Mouse (Mus musculus): ENCODE measurements around the gene A730061H03Rik.

Gene A730061H03Rik

DNA sequence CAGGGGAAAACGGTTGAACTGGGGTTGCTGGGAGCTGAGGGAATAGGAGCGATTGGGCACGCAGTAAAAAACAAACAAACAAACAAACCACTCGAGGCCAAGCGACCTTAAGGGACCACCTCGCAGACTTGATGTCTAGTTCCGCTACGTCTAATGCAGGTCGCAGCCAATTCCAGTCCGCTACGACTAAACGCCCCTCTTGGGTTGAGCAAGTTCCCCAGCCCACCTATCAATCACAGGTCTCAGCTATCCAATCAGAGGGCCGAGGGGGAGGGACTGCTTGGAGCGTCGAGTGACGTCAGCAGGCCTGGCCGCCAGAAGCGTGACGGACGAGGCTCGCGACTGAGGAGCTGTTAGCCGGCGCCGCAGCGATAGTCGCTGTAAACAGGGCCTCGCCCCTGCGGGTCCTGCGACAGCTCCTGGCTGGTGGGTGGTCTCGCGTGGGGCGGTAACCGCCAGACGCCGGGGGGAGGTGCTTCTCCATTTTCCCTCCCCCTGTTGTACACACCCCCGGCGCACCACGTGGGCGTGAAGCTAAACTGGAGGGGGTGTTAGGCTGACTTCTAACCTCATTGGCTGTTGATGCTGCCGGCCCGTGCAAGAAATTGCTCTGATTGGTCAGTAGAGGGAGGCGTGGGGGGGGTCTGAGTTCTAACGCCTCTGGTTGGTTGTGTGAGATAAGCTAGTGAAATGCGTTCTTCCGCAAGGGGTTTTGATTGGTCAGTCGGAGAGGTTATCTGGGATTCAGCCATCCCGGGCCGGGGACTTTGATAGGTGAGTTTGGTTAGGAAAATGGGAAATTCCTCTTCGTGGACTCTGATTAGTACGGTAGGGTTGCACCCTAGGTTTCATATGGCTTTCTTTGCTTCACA, at the start of gene A730061H03Rik:
Gene A730061H03Rik, minus strand, starts transcription at position 205 of the 872 bp plus-strand sequence.
- in situ Hi-C loops (cut with MboI; ENCODE audit: low pct_unique_long_range_greater_than_20kb in 1 of 2, low sequenced_read_pairs in 2 of 2, unreplicated experiment in 1 of 2), result no loop called here

DNA sequence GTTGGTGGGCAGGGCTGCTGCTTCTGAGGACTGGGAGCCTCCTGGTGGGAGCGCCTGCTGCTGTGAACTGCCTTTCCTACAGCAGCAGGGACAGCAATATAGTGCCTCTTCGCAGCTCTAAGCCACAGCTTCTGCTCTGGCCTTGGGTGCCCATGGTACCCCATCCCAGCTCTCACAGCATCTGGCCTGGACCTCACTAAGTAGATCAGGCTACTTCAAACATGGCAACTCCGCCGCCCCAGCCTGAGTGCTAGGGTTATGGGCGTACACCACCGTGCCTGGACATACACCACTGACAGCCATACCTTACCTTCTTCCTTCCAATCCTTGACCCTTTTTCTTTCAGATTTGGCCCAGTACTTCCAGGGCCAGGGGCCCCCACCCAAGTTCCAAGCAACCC, 48.1 kb upstream of the A730061H03Rik start:
- in situ Hi-C loops (cut with MboI; ENCODE audit: low pct_unique_long_range_greater_than_20kb in 1 of 2, low sequenced_read_pairs in 2 of 2, unreplicated experiment in 1 of 2), result no loop called here

DNA sequence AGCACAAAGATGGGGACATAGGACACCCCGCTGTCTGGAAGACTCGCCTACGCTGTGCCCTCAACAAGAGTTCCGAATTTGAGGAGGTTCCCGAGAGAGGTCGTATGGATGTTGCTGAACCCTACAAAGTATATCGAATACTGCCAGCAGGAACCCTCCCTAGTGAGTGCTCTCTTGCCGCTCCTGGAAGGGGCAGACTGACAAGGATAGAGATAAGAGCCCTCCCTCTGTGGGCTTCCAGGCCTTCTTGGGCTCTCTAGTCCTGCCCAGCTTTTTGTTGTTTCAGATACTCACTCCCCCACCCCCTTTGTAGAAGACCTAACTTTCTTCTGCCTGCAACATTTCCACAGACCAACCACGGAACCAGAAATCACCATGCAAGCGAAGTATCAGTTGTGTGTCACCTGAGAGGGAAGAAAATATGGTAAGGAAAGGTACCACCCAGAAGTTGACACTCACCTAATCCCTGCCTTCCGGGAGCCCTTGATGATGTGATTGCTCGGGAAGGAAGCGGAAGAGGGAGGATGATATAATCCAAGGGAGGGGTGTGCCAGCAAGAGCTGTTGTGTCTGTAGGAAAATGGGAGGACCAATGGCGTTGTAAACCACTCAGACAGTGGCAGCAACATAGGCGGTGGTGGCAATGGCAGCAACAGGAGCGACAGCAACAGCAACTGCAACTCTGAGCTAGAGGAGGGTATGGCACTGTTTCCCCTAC, 45.7 kb upstream of the A730061H03Rik start:
- in situ Hi-C loops (cut with MboI; ENCODE audit: low pct_unique_long_range_greater_than_20kb in 1 of 2, low sequenced_read_pairs in 2 of 2, unreplicated experiment in 1 of 2), result no loop called here

DNA sequence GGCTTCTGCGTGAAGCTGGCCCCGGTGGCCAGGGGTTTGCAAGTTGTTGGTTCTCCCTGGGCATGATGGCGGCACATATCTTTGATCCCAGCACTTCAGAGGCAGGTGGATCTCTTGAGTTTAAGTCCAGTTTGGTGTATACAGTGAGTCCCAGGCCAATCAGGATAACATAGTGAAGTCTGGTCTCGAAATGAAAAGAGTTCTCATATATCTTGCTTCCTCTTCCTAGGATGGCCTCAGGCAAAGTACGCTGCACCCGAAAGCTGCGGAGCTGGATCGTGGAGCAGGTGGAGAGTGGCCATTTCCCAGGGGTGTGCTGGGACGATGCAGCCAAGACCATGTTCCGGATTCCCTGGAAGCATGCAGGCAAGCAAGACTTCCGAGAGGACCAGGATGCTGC, 44.6 kb upstream of the A730061H03Rik start:
- in situ Hi-C loops (cut with MboI; ENCODE audit: low pct_unique_long_range_greater_than_20kb in 1 of 2, low sequenced_read_pairs in 2 of 2, unreplicated experiment in 1 of 2), result no loop called here

DNA sequence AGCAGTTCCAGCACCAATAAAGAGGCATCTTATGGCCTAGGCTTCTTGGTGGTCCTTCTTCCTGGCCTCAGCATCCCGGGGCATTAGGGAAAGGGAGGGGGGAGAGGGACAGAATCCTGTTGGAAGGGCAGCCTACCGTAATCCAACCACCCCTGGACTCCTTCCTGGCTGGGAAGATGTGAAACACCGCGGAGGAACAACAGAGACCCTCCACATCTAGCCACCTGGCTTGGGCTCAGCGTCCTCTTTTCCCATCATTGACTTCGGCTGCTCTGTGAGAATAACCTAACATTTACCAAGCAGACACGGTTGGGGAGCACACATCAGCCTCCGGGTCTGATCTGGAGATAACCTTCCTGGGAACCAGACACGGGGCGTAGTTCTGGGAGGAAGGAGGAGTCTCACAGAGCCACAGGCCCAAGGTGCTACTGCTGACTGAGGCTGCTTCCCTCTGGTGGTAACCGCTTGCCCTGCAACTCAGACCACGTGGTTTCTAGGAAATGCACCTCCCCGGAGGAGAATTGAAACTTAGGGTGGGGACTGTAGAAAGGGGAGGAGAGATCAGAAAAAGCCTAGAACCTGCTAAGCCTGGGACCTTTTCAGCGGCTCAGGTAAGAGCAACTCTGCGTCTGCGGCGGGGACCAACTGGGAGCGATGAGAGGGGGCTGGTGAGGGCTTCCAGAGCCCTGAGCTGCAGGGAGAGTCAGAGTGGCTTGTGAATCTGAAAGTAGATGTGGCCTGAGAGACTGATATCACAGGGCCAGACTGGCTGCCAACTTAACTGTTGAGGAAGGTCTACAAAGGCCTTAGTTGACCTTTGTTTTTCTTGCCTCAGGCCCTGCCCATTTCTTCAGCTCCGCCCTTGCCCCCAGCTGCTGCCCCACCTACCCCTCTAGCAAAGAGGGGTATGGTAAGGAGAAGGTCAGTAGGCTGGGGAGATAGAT, 43.7 kb upstream of the A730061H03Rik start:
- in situ Hi-C loops (cut with MboI; ENCODE audit: low pct_unique_long_range_greater_than_20kb in 1 of 2, low sequenced_read_pairs in 2 of 2, unreplicated experiment in 1 of 2), result no loop called here

DNA sequence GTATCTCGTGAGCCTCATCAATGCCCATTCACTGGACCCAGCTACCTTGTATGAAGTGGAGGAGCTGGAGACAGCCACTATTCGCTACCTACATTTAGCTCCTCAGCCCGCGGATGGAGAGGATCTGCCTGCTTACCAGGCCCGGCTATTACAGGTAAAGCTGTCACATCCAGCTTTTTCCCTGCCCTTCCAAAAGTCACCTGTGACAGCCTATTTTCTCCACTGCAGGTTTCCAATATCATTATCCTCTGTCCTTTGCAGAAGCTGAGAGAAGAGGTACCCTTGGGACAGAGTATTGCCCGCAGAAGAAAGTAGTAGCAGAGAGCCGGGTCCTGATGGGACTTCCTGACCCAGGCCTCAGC, 43.0 kb upstream of the A730061H03Rik start, which contains the start of gene Irf9:
Gene Irf9, plus strand, starts transcription at position 301 of the 362 bp plus-strand sequence.
- in situ Hi-C loops (cut with MboI; ENCODE audit: low pct_unique_long_range_greater_than_20kb in 1 of 2, low sequenced_read_pairs in 2 of 2, unreplicated experiment in 1 of 2), result no loop called here

DNA sequence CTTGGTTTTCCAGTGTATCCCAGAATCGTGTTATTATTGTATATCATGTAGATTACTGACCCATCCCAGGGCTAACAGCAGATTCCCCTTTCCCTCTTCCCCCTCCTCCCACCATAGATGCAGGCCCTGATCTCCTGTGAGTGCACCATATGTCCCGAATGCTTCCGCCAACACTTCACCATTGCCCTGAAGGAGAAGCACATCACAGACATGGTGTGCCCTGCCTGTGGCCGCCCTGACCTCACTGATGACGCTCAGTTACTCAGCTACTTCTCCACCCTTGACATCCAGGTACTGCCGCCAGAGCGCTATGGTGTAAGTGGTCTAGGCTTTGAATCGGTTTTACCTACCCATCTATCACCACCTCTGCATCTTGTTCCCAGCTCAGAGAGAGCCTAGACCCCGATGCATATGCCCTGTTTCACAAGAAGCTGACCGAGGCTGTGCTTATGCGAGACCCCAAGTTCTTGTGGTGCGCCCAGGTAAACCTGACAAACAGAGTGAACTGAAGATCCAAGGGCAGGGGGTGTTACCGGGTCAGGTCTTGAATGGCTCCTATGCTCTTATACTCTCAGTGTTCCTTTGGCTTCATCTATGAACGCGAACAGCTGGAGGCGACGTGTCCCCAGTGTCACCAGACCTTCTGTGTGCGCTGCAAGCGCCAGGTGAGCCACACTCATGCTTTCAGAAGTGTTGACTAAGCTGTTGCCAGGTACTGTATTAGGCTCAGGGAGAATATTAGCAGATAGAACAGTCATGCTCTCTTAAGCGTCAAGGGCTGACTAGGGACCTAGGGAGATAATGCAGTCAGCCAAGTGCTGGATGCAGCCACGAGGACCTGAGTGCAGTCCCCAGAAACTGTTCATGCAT, 38.5 kb upstream of the A730061H03Rik start:
- in situ Hi-C loops (cut with MboI; ENCODE audit: low pct_unique_long_range_greater_than_20kb in 1 of 2, low sequenced_read_pairs in 2 of 2, unreplicated experiment in 1 of 2), result no loop called here

DNA sequence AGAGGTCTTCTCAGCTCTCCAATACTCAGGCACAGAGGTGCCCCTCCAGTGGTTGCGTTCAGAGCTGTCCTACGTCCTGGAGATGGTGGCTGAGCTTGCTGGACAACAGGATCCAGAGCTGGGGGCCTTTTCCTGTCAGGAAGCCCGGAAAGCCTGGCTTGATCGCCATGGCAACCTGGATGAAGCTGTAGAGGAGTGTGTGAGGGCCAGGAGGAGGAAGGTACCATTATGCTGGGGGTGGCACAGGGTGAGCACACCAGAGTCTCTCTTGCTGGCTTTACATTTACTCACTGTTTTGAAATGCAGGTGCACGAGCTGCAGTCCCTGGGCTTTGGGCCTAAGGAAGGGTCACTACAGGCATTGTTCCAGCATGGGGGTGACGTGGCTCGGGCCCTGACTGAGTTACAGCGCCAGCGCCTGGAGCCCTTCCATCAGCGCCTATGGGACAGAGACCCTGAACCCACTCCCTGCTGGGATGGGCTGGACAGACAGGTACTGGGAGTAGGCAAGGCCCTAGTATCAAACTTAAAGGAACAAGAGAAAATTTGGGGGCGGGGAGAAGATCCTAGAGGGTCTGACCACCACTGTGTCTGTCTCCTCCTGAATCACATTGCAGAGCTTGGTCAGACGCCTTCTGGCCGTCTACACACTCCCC, 36.0 kb upstream of the A730061H03Rik start:
- in situ Hi-C loops (cut with MboI; ENCODE audit: low pct_unique_long_range_greater_than_20kb in 1 of 2, low sequenced_read_pairs in 2 of 2, unreplicated experiment in 1 of 2), result no loop called here

DNA sequence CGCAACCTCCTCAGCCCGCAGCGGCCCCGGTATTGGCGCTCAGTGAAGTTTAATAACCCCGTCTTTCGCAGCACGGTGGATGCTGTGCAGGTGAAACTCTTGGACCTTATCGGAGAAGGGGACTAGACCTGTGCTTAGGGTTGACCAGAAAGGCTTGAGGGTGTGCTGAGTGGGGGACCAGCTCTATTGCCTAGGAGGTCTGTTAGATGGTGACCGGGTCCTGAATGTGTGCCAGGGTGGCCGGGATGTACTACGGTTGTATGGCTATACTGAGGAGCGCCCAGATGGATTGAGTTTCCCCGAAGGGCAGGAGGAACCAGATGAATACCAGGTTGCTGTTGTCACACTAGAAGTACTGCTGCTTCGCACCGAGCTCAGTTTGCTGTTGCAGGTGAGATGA, 32.0 kb upstream of the A730061H03Rik start:
- in situ Hi-C loops (cut with MboI; ENCODE audit: low pct_unique_long_range_greater_than_20kb in 1 of 2, low sequenced_read_pairs in 2 of 2, unreplicated experiment in 1 of 2), result no loop called here

DNA sequence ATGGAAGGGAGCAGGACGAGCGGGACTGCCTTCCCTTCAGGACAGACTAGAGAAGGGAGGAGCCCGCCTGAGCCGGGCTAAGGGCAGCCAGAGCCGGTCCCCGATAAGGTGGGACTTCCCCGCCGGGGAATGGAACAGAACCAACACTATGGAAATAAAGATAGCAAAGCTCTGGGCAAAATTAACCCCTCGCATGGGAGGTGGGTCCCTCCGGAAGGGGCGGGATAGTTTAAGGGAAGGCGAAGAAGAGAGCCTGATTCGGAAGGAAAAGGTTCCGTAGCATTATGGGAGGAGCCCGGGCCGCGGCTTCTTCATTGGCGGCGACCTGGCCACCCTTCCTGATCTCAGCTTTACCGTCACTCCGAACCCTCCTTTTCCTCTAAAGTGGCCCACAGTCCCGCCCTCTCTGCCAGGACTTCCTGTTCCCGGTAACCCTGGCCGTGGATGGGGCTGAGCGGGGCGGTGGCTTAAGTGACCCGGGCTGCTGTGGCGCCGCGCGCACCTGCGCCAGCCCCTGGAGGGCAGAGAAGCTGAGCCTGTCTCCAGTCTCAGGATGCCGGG, 31.2 kb upstream of the A730061H03Rik start, which contains the start of gene Rnf31:
Gene Rnf31, plus strand, starts transcription at position 378 of the 561 bp plus-strand sequence.
- in situ Hi-C loops (cut with MboI; ENCODE audit: low pct_unique_long_range_greater_than_20kb in 1 of 2, low sequenced_read_pairs in 2 of 2, unreplicated experiment in 1 of 2), result no loop called here

DNA sequence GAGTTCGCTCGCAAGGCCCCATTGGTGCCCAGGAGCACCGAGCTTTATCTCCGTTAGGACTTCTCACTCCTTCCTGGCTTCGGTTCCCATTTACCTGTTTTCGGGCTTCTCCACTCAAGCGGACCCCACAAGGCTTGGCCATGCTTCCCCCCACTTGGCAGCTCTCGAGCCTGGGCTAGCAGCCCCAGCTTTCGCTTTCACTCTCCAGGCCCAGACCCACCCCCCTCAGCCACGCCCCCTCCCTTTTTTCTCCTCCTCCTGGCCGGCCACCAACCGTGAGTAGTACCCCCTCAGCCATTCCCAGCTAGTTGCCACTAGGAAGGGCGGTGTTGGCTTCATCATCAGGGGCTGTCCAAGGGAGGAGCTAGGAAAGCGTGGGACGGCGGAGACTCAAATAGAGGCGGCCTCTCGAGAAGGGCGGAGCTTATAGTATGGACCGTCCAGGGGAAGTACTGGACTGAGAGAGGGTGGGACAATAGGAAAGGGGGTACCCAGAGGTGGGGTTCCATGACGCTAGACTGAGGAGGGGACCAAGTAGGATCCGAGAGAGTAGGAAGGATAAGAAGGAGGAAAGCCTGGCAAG, 30.6 kb upstream of the A730061H03Rik start, which contains the start of gene Psme2:
Gene Psme2, minus strand, starts transcription at position 366 of the 583 bp plus-strand sequence.
- in situ Hi-C loops (cut with MboI; ENCODE audit: low pct_unique_long_range_greater_than_20kb in 1 of 2, low sequenced_read_pairs in 2 of 2, unreplicated experiment in 1 of 2), result no loop called here

DNA sequence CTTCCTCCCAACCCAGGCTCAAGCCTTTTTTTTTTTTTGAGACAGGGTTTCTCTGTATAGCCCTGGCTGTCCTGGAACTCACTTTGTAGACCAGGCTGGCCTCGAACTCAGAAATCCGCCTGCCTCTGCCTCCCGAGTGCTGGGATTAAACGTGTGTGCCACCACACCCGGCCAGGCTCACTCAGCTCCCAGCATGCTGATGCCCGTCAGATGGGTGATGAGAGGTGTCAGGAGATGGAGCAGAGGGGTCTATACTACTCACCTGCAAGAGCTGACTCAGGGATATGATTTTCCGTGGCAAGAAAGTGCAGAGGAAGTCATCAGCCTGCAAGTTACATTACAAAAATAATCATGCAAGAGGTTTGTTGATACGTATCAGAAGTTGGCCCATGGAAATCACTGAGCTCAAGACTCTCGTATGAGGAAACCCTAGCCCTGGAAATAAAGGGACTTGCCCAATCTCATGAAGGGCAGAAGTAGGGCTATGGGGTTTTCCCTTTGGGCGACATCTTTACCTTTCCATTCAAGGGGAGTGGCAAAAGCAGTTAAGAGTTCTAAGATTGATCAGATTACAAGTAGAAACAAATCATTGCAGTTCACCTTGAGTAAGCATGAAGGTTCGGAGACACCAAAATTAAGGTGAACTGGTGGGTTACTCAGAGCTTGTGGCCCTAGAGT, 29.7 kb upstream of the A730061H03Rik start:
- in situ Hi-C loops (cut with MboI; ENCODE audit: low pct_unique_long_range_greater_than_20kb in 1 of 2, low sequenced_read_pairs in 2 of 2, unreplicated experiment in 1 of 2), result no loop called here

DNA sequence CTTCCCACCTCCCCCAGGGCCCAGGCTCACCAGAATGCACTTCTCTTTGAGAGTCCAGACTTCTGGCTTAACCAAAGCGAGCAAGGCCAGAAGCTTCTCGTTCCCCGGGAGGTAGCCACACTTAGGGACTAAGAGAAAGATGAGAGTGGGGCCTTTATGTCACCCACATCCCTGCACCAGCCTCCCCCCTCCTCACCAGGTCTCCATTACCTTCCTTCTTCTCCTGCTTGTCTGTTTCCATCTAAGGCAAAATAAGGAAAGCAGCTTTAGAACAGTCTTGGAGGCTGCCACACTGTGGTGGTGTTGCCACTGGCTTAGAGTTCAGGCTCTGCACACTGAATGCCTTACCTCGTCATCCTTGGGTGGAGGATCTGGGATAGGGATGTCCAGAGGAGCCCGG, 29.1 kb upstream of the A730061H03Rik start:
- in situ Hi-C loops (cut with MboI; ENCODE audit: low pct_unique_long_range_greater_than_20kb in 1 of 2, low sequenced_read_pairs in 2 of 2, unreplicated experiment in 1 of 2), result no loop called here

DNA sequence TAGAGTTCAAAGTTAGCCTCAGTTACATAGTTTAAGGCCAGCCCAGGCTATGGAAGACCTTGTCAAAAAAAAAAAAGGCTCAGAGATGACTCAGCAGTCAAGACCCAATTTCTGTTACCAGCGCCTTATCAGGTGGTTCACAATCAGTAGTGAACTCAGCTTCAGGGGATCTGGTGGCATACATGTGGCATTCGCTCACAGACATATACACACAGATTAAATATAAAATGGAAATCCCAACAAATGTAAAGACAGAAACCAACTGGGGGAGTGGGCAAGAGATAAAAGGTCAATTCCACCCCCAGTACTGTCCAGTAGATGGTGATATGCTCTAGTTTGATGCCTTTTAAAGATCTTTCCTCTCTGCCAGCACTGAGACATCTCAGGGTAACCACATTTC, 25.9 kb upstream of the A730061H03Rik start:
- in situ Hi-C loops (cut with MboI; ENCODE audit: low pct_unique_long_range_greater_than_20kb in 1 of 2, low sequenced_read_pairs in 2 of 2, unreplicated experiment in 1 of 2), result no loop called here

DNA sequence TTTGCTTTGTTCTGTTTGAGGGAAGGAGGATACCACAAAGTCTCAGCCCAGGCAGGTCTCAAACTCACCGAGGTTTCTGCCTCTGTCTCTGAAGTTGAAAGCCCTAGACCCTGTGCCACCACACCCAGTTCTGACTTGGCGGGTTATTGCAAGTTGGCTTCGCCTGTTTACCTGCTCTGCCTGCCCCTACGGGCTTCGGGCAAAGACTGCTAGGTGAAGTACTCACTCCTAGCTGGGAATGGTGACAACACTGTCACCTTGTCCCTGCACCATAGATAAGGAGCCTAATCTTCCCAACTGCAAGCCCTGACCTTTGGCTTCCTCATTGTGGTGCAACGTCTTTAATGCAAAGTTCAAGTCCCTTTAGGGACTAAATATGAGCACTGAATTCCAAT, 25.4 kb upstream of the A730061H03Rik start:
- in situ Hi-C loops (cut with MboI; ENCODE audit: low pct_unique_long_range_greater_than_20kb in 1 of 2, low sequenced_read_pairs in 2 of 2, unreplicated experiment in 1 of 2), result no loop called here
